In genomic region chr16:17891567-17891959, GRCm38 (mm10) we compare ENCODE assay signal across 7 mouse cellular contexts. TPM values are rescaled to one million over a fixed set of nuclear protein-coding genes. Genes with fewer than 3 reads are reported as not detected.
A peak's percentile ranks its signal among the peaks of the same experiment; 100 is the strongest.
DNase-seq lines count a peak whose midpoint lies in the region; ATAC-seq lines count a peak whose summit lies in the region.

Gm20518 (minus strand) TSS chr16:17891671.

- peak; percentile 99 for DNase-seq in adrenal gland, postnatal 10 days
- peak; percentile 100 for DNase-seq in embryonic facial prominence, embryonic 10.5 days (ENCODE audit: low spot score)
- DNase-seq in heart, adult 11 months: peak; percentile 100
- peak; percentile 99 for DNase-seq in kidney, adult 18-20 months
- peak; percentile 100 for DNase-seq in limb, embryonic 11.5 days (ENCODE audit: low spot score)
- DNase-seq in midbrain, embryonic 14.5 days: peak; percentile 100
- DNase-seq in spleen, adult 18-20 months: peak; percentile 97 to 100

- H3K27me3 ChIP-seq in embryonic facial prominence, embryonic 10.5 days (replicated peaks; ENCODE audit: low read depth, poor library complexity, severe bottlenecking): no peaks in the 10 kb centered on the region
- no peaks in the 10 kb centered on the region for H3K27me3 ChIP-seq in limb, embryonic 11.5 days (ENCODE audit: control insufficient read depth, insufficient read depth, low read length)
- H3K27me3 ChIP-seq in midbrain, embryonic 14.5 days (ENCODE audit: control insufficient read depth, insufficient read depth, low read length): no peaks in the 10 kb centered on the region

- WGBS in embryonic facial prominence, embryonic 10.5 days: under 1% methylated on average over 38 of the region's 38 CpGs
- under 1% methylated on average over 38 of the region's 38 CpGs for WGBS in limb, embryonic 11.5 days
- under 1% methylated on average over 38 of the region's 38 CpGs for WGBS in midbrain, embryonic 14.5 days

- ATAC-seq in limb, embryonic 11.5 days (ENCODE audit: insufficient number of reproducible peaks, low FRiP score, low TSS enrichment, low read depth): peak; percentile 97
- ATAC-seq in midbrain, embryonic 14.5 days (ENCODE audit: low FRiP score, low TSS enrichment): peak; percentile 98

- H3K4me3 ChIP-seq in embryonic facial prominence, embryonic 10.5 days: peak within 1 kb of the TSS; percentile 98
- H3K4me3 ChIP-seq in limb, embryonic 11.5 days (ENCODE audit: low read depth, low read length): peak within 1 kb of the TSS; percentile 91
- peak within 1 kb of the TSS; percentile 92 for H3K4me3 ChIP-seq in midbrain, embryonic 14.5 days (replicated peaks; ENCODE audit: low read depth, low read length)

- peak within 1 kb of the TSS; percentile 98 for H3K27ac ChIP-seq in embryonic facial prominence, embryonic 10.5 days (replicated peaks)
- H3K27ac ChIP-seq in limb, embryonic 11.5 days (replicated peaks; ENCODE audit: low read depth, low read length): peak within 1 kb of the TSS; percentile 85
- H3K27ac ChIP-seq in midbrain, embryonic 14.5 days (replicated peaks; ENCODE audit: low read depth, low read length): peak within 1 kb of the TSS; percentile 97

- H3K4me2 ChIP-seq in limb, embryonic 11.5 days (ENCODE audit: low read depth, severe bottlenecking): peak within 1 kb of the TSS; percentile 85
- peak within 1 kb of the TSS; percentile 93 for H3K4me2 ChIP-seq in midbrain, embryonic 14.5 days (ENCODE audit: low read length)

- peaks cover 26% of the 10 kb centered on the region for H3K4me1 ChIP-seq in embryonic facial prominence, embryonic 10.5 days
- H3K4me1 ChIP-seq in limb, embryonic 11.5 days (ENCODE audit: control insufficient read depth, insufficient read depth, low read length): peaks cover 13% of the 10 kb centered on the region
- peaks cover 17% of the 10 kb centered on the region for H3K4me1 ChIP-seq in midbrain, embryonic 14.5 days (ENCODE audit: control insufficient read depth, insufficient read depth, low read length)

- H3K36me3 ChIP-seq in embryonic facial prominence, embryonic 10.5 days (replicated peaks): peaks cover 10% of the 10 kb centered on the region
- H3K36me3 ChIP-seq in limb, embryonic 11.5 days (ENCODE audit: control insufficient read depth, insufficient read depth, low read length): no peaks in the 10 kb centered on the region
- H3K36me3 ChIP-seq in midbrain, embryonic 14.5 days (ENCODE audit: control insufficient read depth, insufficient read depth, low read length): no peaks in the 10 kb centered on the region

- no peaks in the 10 kb centered on the region for H3K9me3 ChIP-seq in embryonic facial prominence, embryonic 10.5 days
- H3K9me3 ChIP-seq in limb, embryonic 11.5 days (ENCODE audit: control insufficient read depth, low read length): no peaks in the 10 kb centered on the region
- no peaks in the 10 kb centered on the region for H3K9me3 ChIP-seq in midbrain, embryonic 14.5 days (ENCODE audit: control insufficient read depth, low read length)

- peak within 1 kb of the TSS; percentile 92 for H3K9ac ChIP-seq in limb, embryonic 11.5 days (ENCODE audit: low read length)
- H3K9ac ChIP-seq in midbrain, embryonic 14.5 days (replicated peaks; ENCODE audit: low read length): peak within 1 kb of the TSS; percentile 99

RNA-seq across cellular contexts. Expression of gene Gm20518, which starts in this region (rescaled TPM):
- under 1 TPM; 0.18 to 0.30 TPM for total RNA-seq in adrenal gland, postnatal 10 days (2021)
- 0.35 and 0.42 TPM in 2 replicates for polyA plus RNA-seq in embryonic facial prominence, embryonic 10.5 days (2016; fragmentation: Nextera tagmentation; extraction: Ambion mirVana)
- 0.48 TPM in 1 of 2 replicates, not detected in the other for polyA plus RNA-seq in limb, embryonic 11.5 days (2014; fragmentation: Nextera tagmentation; extraction: Ambion mirVana)
- 0.54 and 0.55 TPM in 2 replicates for polyA plus RNA-seq in midbrain, embryonic 14.5 days (2014; fragmentation: Nextera tagmentation; extraction: Ambion mirVana)

Comparison
In these comparisons a context has a peak if more than half of its experiments do, and no peak if none do; other contexts are left out.
1. Peak in every context shown above with its lines: DNase-seq, ATAC-seq, H3K4me3 ChIP-seq and H3K27ac ChIP-seq.
2. Peak in DNase-seq in adrenal gland, postnatal 10 days; RNA of the gene not detected or under 1 TPM.
3. Peak in DNase-seq, H3K4me3 ChIP-seq and H3K27ac ChIP-seq in embryonic facial prominence, embryonic 10.5 days; RNA of the gene not detected or under 1 TPM.
4. Peak in DNase-seq, ATAC-seq, H3K4me3 ChIP-seq, H3K27ac ChIP-seq, H3K9ac ChIP-seq and H3K4me2 ChIP-seq in limb, embryonic 11.5 days; RNA of the gene not detected or under 1 TPM.
5. Peak in DNase-seq, ATAC-seq, H3K4me3 ChIP-seq, H3K27ac ChIP-seq, H3K9ac ChIP-seq and H3K4me2 ChIP-seq in midbrain, embryonic 14.5 days; RNA of the gene not detected or under 1 TPM.